Mouse (Mus musculus) MN1 (cell line): ENCODE measurements around the gene 9230102O04Rik.

Experiments used
- DNase-seq: peaks from one replicate; pipeline ENCODE4 v3.0.0-alpha.2; 2016; ENCODE audit warnings: low spot score

The 9230102O04Rik gene

DNA sequence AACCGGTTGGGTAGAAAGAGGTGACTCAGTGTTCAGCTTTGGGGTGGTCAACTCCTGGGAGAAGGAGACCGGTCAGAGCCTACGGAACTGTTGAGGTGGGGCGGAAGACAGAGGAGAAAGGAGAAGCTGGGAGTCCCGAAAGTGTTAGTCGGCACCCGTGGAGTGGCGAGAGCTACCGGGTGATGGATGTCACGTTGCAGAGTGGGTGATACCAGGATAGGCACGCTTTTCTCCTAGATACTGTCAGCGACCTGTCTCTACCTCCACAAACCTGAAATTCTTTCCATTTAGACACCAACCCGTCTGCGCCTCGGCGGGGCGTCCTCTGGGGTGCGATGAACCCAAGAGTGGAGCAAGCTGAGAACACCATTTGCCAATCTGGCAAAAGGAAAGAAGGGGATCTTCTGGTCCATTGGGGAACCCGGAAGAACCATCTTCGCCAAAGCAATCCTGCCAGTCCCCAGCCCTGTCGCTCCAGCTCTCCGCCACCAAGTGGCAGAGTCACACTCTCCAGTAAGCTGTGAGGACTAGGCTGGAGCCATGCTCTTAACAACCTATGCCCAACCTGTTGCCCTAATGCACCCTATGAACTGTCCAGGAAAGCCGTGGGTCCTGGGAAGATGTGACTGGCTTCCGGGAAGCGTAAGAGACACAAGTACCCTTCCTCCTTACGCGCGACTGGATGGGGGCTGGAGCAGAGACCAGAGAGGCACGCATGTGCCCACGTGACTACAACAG lies at the start of gene 9230102O04Rik:
9230102O04Rik (minus strand) TSS at position 628 of the 738 bp plus-strand sequence.
- no peak for DNase-seq

DNA sequence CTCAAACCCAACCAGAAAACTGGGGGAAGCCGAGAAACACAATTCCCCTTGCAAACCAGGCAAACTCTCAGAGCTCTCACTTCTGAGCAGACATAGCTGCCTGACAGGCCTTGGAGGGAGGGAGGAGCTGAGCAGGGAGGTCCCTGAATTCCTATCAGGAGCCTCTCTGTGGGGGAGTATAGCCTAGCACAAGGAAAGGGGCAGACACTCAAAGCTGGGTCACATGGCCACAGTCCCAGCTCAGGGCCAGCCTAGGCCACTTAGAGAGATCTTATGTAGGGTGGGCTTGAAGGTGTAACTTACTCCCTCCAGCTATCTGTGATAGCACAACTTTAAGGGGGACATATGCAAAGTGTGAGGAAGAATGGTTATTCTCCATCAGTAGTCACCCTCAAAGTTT lies 46.6 kb upstream of the 9230102O04Rik start:
- no peak for DNase-seq

DNA sequence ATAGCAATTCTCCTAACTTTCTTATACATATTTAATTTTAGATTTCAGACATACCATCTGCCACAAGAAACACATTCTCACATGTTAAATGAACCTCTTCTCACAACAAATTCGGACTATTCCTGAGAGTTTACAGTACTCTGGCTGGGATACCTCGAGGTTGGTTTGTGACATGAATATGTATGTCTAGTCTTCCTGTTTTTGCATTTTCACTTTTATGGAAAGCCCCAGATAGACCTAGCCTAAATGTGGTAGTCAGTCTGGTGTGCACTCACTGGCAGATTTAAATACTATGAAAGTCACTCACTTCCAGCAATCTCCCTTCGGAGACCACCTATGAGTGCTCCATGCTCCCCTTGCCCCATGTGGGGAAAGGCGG lies 37.6 kb upstream of the 9230102O04Rik start:
- DNase-seq, result no peak

DNA sequence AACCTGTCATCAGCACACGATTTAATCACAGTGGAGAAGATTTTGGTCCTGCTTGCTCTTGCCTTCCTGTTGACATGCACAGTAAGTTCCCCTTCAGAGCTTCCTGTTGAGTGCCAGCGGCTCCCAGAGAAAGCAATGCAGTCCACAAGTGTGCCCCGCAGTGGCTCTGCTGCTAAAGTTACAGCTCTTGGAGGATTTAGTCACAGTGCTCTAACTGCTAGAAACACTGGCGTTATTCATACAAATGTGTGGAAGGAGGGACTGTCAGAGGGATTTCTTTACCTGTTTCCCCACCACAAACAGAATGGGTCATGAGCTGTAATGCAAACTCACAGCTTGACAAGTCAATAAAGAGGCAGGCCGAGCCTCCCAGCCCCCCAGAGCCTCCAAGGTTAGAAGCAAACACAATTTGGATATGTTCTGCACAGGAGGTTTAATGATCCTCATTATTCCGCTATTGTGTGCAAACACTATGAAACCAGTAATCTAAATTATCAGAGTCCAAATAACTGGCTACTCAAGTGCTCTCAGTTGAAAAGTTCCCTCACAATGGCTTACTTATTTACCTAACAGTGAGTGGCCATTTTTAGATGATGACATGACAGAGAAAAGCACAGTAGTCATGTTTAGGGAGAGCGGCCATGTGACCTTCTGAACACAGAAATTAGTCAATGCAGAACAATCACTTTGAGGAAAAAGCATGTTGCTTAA lies 37.0 kb upstream of the 9230102O04Rik start:
- no peak for DNase-seq

DNA sequence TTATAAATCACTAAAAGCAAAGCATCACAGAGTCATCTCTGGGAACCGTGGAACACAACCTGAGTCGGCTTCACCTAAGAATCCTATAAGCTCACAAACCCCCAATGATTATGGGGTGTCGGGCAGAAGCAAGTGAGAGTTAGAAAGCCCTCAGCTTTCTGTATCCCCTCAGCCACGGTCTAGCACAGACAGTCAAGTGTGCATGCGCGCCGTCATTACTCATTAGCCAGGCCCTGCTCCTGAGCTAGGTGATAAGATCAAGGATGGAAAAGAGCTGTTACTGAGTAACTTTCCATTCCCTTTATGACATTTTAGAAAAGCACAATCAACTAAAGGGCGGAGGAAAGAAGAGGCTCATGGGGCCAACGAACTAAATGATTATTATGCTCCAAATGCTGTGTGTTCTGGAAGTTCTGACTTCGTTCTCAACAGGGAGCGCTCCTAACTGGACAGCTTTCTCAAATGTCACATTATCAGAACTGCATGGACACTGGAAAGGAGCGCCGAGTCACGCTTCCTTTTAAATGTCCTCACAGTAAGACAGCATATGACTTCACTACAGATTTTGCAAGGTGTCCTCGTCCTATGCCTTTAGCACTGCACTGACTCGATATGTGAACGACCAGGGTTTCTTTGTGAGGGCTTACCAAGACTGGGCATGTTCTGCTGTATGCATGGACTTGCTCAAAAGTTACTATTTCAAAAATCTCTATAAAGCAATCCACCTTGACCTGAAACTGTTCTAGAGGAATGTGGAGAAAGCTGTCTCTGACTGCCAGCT lies 29.5 kb upstream of the 9230102O04Rik start:
- peak; percentile 13 for DNase-seq

DNA sequence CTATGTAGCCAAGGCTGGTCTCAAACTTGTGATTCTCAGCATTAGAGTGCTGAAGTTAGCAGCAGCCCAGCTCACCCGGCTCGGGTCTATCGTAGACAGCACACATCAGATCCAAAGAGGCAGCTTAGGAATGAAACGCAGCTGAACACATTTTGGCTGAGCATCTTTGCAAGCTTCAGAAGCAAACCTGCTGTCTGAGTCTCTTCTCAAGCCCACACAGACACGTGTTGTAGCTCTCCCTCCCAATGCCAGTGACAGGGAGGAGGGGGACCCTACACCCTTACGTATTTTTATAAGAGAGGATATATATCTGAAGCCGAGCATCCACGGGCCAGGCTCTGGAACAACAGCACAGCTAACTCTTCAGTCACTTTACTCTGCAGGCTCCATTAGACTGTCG lies 28.3 kb upstream of the 9230102O04Rik start:
- DNase-seq, result no peak

DNA sequence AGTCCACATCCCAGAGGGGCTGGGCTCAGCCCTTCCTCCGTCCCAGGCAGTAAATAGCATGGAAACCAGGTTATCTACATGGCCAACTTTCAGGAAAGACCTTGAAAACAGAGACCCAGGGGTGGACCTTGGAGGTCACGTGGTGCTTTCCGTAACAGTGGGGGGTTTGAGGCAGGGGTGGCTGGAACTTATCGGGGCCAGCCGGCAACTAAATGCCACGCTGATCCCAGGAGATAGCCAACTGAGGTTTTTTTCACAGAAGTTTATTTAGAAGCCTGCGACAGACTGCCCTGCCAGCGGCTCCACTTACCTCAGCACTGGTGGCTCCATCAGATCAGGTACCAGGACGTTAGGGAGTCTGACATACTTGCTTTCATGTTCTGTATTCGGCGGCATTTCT lies 16.7 kb upstream of the 9230102O04Rik start:
- DNase-seq, result no peak

DNA sequence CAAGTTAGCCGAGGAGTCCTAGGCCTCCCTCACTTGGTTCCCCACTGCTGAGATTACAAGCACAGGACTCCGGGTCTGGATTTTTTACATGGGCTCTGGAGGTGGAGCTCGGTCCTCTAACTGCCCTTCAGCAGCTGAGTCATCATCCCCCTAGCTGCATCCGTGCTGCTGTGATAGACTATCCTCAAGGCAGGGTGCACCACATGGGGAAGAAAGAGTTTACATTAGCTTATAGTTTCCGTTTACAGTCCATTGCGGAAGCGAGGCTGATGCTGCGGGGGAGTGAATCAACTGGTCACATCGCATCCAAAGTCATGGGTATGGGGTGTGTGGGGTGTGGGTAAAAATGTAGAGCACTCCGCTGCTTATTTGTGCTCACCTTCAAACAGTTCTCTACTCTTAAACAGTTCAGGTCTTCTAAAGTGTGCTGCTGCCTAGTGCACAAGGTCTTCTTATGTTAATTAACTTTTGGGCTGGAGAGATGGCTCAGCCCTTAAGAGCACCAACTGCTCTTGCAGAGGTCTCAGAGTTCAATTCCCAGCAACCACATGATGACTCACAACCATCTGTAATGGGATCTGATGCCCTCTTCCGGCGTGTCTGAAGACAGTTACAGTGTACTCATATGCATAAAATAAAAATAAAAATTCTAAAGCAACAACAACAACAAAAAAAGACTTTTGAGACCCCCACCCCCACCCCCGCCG lies 14.7 kb upstream of the 9230102O04Rik start:
- DNase-seq, result no peak

DNA sequence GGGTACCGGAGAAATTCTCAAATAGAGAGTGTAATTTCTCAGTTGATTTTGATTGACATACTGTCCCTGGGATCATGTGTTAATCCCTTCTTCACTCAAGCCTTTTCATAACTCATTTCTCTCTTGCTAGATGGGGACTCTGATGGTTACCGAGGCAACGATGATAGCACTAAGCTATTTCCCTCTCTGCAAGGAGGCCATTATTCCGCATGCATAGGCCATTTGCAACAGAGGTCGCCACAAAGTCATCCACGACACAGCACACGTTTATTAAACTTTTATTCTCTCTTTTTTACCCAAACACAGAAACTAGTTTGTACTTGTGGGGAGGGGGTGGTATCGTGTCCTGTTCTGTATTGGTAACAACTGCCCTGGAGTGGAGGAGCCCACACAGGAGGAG lies 8.5 kb upstream of the 9230102O04Rik start:
- DNase-seq, result no peak

DNA sequence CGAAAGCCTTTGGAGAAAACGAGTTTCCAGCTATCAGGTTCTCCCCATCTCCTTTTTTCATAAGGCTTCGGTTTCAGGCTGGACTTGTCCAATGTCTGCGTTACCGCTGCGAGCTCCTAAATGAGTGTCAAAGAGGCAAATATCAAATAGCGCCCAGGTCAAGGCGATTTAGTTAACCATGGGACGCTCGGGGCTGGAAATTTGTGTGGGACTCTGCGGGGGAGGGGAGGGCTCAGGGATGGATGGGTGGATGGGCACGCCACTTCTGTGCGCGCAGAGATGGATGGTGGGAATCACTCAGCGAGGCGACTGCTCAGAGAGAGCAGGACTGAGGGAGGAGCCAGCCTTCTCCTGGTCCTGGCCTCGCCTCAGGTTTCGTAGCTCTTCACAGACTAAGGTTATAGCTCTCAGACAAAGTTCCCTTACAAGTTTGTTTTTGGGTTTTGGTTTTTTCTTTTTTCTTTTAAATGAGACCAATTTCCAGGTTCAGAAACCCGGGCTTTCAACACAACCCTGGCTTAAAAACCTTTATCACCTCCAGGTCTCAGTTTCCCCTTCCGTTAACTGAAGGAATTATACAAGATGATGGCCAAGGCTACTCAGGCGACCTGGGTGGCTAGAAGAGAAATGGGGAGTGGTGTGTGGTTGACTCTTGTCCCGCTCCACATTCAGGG lies 6.9 kb upstream of the 9230102O04Rik start:
- DNase-seq, result no peak

DNA sequence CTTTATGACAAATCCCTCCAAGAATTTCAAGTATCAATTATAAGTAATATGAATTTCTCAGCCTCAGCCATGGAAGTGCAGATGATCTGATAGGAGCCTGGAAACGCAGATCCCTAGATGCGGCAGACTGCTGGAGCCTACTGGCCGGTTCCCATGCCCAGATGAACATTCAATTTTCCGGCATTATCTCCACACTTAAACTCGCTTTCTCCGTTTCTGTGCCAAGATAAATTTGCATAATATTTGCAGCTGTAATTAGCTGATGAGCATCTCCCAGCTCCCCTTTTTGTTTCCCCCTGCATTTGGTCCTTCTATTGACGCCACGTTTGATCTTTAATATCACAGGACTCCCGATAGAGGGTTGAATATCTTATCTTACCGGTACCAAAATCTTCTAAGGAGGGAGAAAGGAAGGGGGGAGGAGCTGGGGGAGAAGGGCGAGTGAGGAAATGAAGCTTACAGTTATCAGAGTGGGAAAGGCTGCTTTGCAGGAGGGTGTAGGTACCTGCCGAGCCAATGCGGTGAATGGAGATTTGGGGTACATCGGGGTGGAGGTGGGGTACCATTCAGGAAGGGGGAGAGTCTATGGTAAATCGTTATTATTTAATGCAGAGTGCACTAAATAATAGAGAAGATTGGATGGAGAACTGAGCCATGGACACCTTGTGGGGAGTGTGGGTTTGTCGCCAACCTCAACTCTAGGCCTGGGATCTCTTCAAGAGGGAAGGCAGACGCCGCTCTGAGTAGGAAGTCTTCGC lies 5.7 kb upstream of the 9230102O04Rik start:
- no peak for DNase-seq

DNA sequence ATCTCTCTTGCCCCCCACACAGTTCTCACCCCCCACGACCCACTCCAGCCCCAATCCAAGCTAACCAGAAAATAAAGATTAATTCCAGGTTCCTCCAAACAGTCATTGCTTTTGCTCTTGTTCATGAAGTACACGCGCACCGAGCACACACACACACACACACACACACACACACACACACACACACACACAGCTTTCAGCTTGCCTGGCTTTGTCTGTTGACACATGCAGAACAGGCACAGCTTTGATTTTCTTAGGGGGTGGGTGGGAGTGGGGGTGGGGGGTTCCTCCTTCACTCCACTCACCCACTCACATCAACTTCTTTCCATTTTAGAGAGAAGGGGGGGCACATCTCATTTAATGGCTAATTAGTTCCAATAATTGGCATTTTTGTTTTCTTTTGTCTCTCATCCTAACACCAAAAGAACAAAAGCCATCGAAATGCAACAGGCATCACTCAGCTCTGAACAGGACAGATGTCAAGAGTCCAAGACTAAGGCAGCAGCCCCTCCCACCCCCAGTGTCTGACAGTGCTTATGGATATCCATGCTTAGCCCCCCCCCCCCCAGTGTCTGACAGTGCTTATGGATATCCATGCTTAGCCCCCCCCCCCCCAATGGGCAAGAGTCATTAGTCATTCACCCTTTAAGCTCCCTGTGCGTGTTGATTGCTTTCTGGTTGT lies 4.1 kb upstream of the 9230102O04Rik start:
- no peak for DNase-seq

DNA sequence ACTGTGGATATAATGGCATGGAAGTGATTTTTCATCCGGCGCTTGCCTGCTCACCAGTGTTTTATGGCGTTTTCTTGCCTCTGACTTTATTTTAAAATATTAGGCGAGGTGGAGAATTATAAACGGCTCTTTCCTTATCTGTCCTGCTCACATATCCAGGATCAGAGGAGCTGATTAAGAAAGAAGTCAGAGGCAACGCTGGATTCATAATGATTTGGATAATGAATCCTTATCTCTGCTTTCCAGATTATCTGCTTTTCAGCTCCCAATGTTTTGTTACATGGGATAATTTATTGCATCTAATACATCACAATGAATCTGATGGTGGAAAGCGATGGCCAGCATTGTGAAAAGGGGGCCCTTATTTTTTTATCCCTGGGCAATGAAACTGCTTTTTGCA lies 3.2 kb upstream of the 9230102O04Rik start:
- no peak for DNase-seq

DNA sequence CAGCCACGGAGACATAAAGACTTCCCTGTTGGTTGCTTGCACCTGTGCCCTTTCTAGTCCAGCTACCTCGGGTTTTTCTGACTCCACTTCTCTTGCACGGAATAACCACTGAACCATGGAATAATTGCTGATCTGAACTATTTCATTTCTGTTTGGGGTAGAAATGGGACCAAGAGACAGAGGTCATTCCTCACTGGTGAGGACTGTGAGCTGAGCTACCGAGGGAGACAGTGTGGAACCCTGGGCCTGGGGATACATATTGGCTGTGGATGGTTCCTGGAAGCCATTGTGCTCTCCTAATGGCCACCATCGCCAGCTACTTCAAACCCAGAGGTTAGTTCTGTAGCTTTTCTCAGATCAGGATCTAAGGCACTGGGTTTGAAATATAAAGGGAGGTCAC lies 1.6 kb upstream of the 9230102O04Rik start:
- DNase-seq, result no peak

DNA sequence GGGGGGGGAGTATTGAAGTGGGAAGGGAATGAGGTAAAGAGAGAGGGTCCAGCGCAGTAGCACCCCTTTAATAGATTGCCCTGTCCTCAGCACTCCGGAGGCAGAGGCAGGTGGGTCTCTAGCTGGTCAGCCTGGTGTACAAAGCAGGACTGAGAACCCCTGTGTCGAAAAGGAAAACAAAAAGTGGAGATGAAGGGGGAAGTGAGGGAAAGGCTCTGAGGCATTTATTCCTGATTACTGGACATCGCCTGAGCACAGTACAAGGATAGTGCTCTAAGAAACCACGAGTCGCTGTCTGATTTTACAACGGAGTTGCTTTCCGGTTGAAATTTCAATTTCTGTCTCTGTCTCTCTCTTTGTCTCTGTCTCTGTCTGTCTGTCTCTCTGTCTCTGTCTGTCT lies 911 bp upstream of the 9230102O04Rik start:
- no peak for DNase-seq

DNA sequence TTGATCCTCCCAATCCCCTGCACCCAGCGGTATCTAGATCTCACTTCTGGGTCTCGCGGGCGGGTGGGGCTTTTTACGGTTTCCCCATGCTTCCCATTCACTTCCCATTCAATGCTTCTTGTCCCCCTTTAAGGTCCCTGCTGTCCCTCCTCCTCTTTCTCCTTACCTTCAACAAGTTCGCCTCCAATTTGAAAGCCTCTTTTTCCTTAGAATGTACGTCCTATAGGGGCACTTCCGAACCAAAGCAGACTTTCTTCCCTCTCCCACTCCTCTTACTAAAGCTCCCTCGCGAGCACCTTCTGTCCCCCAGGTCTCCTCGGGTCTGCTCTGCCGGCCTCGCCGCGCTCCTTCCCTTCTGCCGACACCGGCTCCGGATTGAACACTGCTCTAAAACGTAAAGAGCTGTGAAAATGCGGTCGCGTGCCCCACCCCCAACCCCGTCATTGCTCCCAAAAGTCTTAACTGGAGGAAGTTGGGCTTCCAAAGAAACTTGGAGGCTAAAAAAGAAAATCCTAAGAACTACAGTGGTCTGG lies 377 bp upstream of the 9230102O04Rik start, which contains the start of gene Gata3:
Gata3 (minus strand) TSS at position 384 of the 533 bp plus-strand sequence.
- DNase-seq, result no peak

DNA sequence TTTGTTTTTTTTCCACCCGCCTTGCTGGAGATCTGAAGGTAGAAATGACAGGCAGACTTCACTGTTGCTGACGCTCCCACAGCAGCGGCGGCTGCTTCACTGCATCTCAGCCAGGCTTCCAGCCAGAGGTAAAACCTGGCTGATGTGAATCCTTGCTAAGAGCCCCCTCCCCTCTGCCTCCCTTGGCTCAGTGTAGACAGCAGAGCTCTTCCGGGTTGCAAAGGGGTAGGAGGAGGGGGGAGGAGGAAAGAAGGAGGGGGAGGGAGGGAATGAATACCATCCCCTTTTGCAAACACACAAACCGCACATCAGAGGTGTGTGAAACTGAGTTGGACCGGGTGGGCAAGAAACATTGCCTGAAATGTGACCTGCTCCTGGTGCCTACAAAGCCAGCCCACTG lies 1.7 kb downstream of the 9230102O04Rik start:
- no peak for DNase-seq

DNA sequence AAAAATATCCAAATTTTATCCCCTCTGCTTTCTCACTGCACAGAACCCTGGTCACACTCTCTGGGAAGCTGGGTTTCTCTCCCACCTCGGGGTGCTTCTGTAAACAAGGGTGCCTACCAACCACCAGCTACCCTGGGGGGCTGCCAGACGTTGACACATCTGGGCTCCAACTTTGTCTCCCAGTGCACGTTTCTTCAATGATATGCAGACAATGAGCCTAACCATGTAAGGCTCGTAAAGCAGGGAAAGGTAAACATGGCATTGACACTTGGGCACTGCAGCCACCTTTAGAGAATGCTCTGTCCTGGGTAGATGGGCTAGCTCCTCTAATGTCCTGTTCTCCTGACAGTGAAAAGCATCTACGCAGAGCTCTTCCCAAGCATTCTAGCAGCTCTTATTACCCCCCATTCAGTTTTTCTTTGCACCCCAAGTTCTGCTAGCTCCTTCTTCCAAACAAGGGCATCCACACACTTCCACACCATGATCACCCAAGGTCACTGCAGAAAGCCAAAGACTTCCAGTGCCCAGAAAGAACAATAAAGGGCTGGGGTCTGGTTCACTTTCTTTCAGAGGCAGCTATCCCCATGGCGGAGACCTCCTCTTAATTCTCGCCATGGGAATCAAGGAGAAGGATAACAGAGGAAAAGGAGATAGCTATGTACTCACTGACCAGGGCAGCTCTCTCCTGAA lies 2.3 kb downstream of the 9230102O04Rik start:
- DNase-seq, result no peak

DNA sequence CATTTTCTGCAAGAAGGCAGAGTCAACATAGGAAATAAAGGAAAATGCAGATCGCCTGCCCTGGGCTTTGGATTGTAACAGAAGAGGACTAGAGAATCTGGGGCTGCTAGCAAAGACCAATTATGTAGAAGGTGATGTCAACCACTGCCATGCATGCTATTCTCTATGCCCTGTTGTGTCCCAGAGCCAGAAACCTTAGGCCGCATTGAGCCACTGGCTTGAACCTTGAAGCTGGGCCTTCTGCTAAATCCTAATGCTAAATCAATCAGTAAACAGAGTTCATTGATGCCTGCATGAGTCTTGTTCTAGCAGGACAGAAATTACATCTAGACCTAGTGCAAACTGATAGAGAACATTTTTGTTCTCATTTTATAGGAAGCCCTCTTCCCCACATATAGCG lies 3.3 kb downstream of the 9230102O04Rik start:
- no peak for DNase-seq
